Mouse (Mus musculus): ENCODE measurements around the gene Ppm1j. TPM values are rescaled to one million over a fixed set of nuclear protein-coding genes. Genes with fewer than 3 reads are reported as not detected.

Ppm1j gene
- total and polyA plus RNA-seq, 3 experiments = 0.54 to 2.7 TPM; not detected in 1

Other genes starting within 250 kb of the Ppm1j start
- gene Slc16a1, start 142.4 kb upstream of the Ppm1j start, total RNA-seq (2012; rRNA removed) = 118 and 128 TPM in 2 replicates
- gene Slc16a1, start 142.4 kb upstream of the Ppm1j start, polyA plus RNA-seq (2012; ENCODE audit: insufficient read depth in 1 of 2, insufficient read length in 2 of 2, low read depth in 1 of 2, low replicate concordance in 2 of 2, missing spikeins in 1 of 2) = 10 to 100 TPM; 43.7 to 96.1 TPM
- not detected in 2 replicates for gene Fam19a3, start 784 bp downstream of the Ppm1j start, total RNA-seq (2012; rRNA removed)
- under 1 TPM in 1 of 2 experiments, not detected in 1; 0.03 TPM for gene Fam19a3, start 784 bp downstream of the Ppm1j start, polyA plus RNA-seq (2012; ENCODE audit: insufficient read depth in 1 of 2, insufficient read length in 2 of 2, low read depth in 1 of 2, low replicate concordance in 2 of 2, missing spikeins in 1 of 2)
- gene Rhoc, start 7.3 kb downstream of the Ppm1j start, total RNA-seq (2012; rRNA removed) = not detected in 2 replicates
- under 1 TPM in 1 of 2 experiments, not detected in 1; 0.21 TPM for gene Rhoc, start 7.3 kb downstream of the Ppm1j start, polyA plus RNA-seq (2012; ENCODE audit: insufficient read depth in 1 of 2, insufficient read length in 2 of 2, low read depth in 1 of 2, low replicate concordance in 2 of 2, missing spikeins in 1 of 2)
- 7.1 and 7.6 TPM in 2 replicates for gene Mov10, start 37.5 kb downstream of the Ppm1j start, total RNA-seq (2012; rRNA removed)
- gene Mov10, start 37.5 kb downstream of the Ppm1j start, polyA plus RNA-seq (2012; ENCODE audit: insufficient read depth in 1 of 2, insufficient read length in 2 of 2, low read depth in 1 of 2, low replicate concordance in 2 of 2, missing spikeins in 1 of 2) = 10 to 100 TPM in 1 of 2 experiments, not detected in 1; 32.5 TPM
- gene St7l, start 82.9 kb downstream of the Ppm1j start, total RNA-seq (2012; rRNA removed) = 7.9 and 8.6 TPM in 2 replicates
- 1 to 10 TPM in 1 of 2 experiments, not detected in 1; 8.0 TPM for gene St7l, start 82.9 kb downstream of the Ppm1j start, polyA plus RNA-seq (2012; ENCODE audit: insufficient read depth in 1 of 2, insufficient read length in 2 of 2, low read depth in 1 of 2, low replicate concordance in 2 of 2, missing spikeins in 1 of 2)
- gene Capza1, start 83.4 kb downstream of the Ppm1j start, total RNA-seq (2012; rRNA removed) = 141 and 171 TPM in 2 replicates
- gene Capza1, start 83.4 kb downstream of the Ppm1j start, polyA plus RNA-seq (2012; ENCODE audit: insufficient read depth in 1 of 2, insufficient read length in 2 of 2, low read depth in 1 of 2, low replicate concordance in 2 of 2, missing spikeins in 1 of 2) = 100 to 1,000 TPM in 1 of 2 experiments, 10 to 100 TPM in 1; 60.2 to 135 TPM
- gene Wnt2b, start 180.9 kb downstream of the Ppm1j start, total RNA-seq (2012; rRNA removed) = 0.07 TPM in 1 of 2 replicates, not detected in the other
- gene Wnt2b, start 180.9 kb downstream of the Ppm1j start, polyA plus RNA-seq (2012; ENCODE audit: insufficient read depth in 1 of 2, insufficient read length in 2 of 2, low read depth in 1 of 2, low replicate concordance in 2 of 2, missing spikeins in 1 of 2) = under 1 TPM in 1 of 2 experiments, not detected in 1; 0.31 TPM

All from MEL (cell line).